Mouse (Mus musculus): ENCODE measurements at regions not wholly inside any gene's neighbourhood (a gene's known extent, or its start where the extent isn't known, plus 50 kb on each side); places are given as distances from the start of the nearest gene placed in this dataset.

DNA sequence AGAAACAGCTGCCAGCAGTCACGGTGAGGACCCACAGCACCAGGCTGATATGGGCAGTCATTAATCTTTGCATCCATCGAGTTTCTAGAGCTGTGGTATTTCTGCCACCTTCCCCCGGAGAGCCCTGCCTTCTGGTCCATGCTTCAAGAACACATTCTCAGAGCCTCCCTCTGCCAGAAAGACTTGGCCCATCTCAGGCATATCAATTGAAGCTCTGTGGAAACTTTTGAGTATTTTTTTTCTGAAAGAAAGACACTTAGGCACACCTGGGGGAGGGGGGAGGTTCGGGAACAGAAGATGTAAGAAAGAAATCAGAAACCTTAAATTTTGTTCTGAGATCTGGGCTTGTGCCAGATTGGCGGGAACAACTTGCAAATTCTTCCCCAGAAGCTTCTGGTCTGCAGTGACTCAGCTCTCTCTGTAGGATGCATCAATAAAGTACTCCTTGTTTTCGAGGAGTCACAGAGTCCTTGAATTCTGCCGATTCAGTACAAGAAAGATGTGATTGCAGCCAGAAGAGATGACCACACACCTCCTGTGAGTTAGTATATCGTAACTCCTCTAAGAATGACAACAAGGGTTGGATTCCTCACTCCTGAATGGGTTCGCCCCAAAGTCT lies 131.2 kb upstream of the F13a1 start:
- no peaks in the 10 kb centered on the region for H3K4me1 ChIP-seq (ENCODE audit: control insufficient read depth, insufficient read depth, low read length)
- TF ChIP-seq POLR2A (IDR thresholded peaks at IDR 0.05; ENCODE audit: control insufficient read depth, low read depth, low read length) (no peak), CTCF (IDR thresholded peaks at IDR 0.05; ENCODE audit: control insufficient read depth, insufficient read depth, insufficient replicate concordance, low read depth, low read length) (no peak)
- H3K27ac ChIP-seq (ENCODE audit: control insufficient read depth, insufficient read depth, low read depth, low read length) = no peak overlapping the region
- no peak overlapping the region for H3K4me3 ChIP-seq (ENCODE audit: control insufficient read depth, low read depth, low read length)
- no peaks in the 10 kb centered on the region for H3K27me3 ChIP-seq (ENCODE audit: control insufficient read depth, insufficient read depth, low read length)
- no peaks in the 10 kb centered on the region for H3K36me3 ChIP-seq (ENCODE audit: control insufficient read depth, insufficient read depth, low read length)

DNA sequence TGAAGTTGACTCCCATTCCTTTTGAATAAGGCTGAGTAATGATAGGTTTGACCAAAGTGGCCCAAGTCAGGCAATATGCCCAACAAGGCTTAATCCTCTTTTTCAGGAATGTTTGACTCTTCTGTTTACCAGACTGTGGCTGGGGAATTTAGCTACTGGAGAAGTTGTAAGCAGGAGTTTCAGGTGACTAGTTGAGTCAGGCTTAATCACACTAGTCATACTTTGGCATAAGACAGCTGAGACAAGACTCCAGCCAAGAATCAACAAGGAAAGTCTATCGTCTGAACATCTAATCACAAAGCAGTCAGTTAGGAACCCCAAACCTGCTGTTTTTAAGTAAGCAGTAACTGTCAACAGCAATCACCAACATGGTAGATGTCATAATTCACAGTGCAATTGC lies 126.5 kb upstream of the F13a1 start:
- Histone ChIP-seq H3K27ac (ENCODE audit: control insufficient read depth, insufficient read depth, low read depth, low read length) (no peak overlapping the region), H3K27me3 (ENCODE audit: control insufficient read depth, insufficient read depth, low read length) (no peaks in the 10 kb centered on the region), H3K4me3 (ENCODE audit: control insufficient read depth, low read depth, low read length) (no peak overlapping the region), H3K4me1 (ENCODE audit: control insufficient read depth, insufficient read depth, low read length) (no peaks in the 10 kb centered on the region), H3K36me3 (ENCODE audit: control insufficient read depth, insufficient read depth, low read length) (no peaks in the 10 kb centered on the region)
- TF ChIP-seq POLR2A (IDR thresholded peaks at IDR 0.05; ENCODE audit: control insufficient read depth, low read depth, low read length) (no peak), CTCF (IDR thresholded peaks at IDR 0.05; ENCODE audit: control insufficient read depth, insufficient read depth, insufficient replicate concordance, low read depth, low read length) (no peak)

DNA sequence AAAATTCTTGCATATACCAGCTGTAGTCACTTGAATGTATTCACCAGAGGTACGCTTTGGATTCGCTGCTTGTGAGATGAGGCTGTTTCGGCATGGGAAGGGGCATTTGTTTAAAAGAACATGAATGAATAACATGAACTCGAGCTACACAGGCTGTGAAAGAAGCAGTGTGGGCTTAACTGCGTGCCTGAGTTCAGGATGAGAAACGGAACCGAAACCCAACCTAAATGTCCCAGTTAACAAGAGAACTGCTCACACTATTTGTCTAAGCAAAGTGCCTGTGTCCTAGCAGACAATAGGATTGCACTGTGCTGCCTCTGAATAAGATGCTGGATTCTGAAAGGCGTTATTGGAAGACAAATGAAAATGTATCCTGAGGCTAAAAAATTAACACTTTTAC lies 126.0 kb upstream of the F13a1 start:
- H3K27me3 ChIP-seq (ENCODE audit: control insufficient read depth, insufficient read depth, low read length) = no peaks in the 10 kb centered on the region
- H3K36me3 ChIP-seq (ENCODE audit: control insufficient read depth, insufficient read depth, low read length) = no peaks in the 10 kb centered on the region
- no peak overlapping the region for H3K4me3 ChIP-seq (ENCODE audit: control insufficient read depth, low read depth, low read length)
- H3K27ac ChIP-seq (ENCODE audit: control insufficient read depth, insufficient read depth, low read depth, low read length) = no peak overlapping the region
- H3K4me1 ChIP-seq (ENCODE audit: control insufficient read depth, insufficient read depth, low read length) = no peaks in the 10 kb centered on the region
- no peak for TF ChIP-seq CTCF (IDR thresholded peaks at IDR 0.05; ENCODE audit: control insufficient read depth, insufficient read depth, insufficient replicate concordance, low read depth, low read length)
- TF ChIP-seq POLR2A (IDR thresholded peaks at IDR 0.05; ENCODE audit: control insufficient read depth, low read depth, low read length) = no peak

DNA sequence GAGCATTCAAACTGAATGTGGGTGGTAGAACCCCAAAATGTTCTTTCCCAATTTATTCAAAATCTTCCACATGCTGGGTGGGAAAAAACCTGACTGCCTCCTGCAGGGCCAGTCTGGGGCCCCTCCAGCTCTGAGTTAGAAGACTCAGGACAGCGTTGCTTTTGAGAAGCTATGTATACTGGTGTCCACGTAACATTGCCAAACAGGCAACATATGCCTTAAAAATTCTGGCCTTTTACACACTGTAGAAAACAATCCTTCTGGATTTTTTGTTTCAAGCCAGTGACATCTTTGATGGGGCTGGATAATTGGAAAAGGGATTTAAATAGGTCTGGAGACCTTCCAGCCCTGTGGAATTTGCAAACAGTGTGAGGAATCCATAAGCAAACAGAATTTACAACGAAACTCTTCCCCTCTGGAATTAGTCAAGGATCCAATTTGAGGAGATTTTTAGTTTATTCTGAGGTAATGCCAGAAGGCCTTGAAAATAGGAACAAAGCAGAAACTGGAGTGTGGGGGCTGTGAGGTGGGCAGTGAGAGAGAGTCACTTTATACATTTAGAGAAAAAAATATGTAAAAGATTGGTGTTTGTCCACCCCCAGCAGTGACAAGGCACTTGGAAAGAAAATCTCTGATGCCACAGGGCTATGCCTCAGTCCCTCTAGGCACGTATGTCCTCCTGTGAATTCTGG lies 108.9 kb upstream of the F13a1 start:
- Histone ChIP-seq H3K4me3 (ENCODE audit: control insufficient read depth, low read depth, low read length) (no peak overlapping the region), H3K27me3 (ENCODE audit: control insufficient read depth, insufficient read depth, low read length) (no peaks in the 10 kb centered on the region), H3K27ac (ENCODE audit: control insufficient read depth, insufficient read depth, low read depth, low read length) (no peak overlapping the region), H3K4me1 (ENCODE audit: control insufficient read depth, insufficient read depth, low read length) (no peaks in the 10 kb centered on the region), H3K36me3 (ENCODE audit: control insufficient read depth, insufficient read depth, low read length) (no peaks in the 10 kb centered on the region)
- TF ChIP-seq POLR2A (IDR thresholded peaks at IDR 0.05; ENCODE audit: control insufficient read depth, low read depth, low read length) = no peak
- TF ChIP-seq CTCF (IDR thresholded peaks at IDR 0.05; ENCODE audit: control insufficient read depth, insufficient read depth, insufficient replicate concordance, low read depth, low read length) = no peak

DNA sequence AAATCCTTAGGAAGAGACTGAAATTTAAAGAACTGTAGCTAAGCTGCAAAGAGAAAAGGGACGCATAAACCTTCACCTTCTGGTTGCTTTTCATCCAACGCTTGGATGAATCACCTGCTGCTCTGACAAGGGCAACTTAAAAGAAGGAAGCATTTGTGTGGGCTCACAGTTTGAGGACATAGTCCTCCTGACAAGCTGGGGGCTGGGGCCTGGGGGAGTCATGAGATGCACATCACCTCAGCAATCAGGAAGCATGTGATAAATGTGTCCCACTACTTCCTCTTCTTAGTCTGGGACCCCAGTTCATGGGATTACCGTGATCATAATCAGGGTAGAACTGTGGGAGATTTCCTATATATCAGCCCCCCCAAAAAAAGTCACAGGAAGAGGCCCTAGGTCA lies 107.8 kb upstream of the F13a1 start:
- TF ChIP-seq POLR2A (IDR thresholded peaks at IDR 0.05; ENCODE audit: control insufficient read depth, low read depth, low read length) (no peak), CTCF (IDR thresholded peaks at IDR 0.05; ENCODE audit: control insufficient read depth, insufficient read depth, insufficient replicate concordance, low read depth, low read length) (no peak)
- Histone ChIP-seq H3K4me3 (ENCODE audit: control insufficient read depth, low read depth, low read length) (no peak overlapping the region), H3K27ac (ENCODE audit: control insufficient read depth, insufficient read depth, low read depth, low read length) (no peak overlapping the region), H3K36me3 (ENCODE audit: control insufficient read depth, insufficient read depth, low read length) (no peaks in the 10 kb centered on the region), H3K4me1 (ENCODE audit: control insufficient read depth, insufficient read depth, low read length) (no peaks in the 10 kb centered on the region), H3K27me3 (ENCODE audit: control insufficient read depth, insufficient read depth, low read length) (no peaks in the 10 kb centered on the region)

DNA sequence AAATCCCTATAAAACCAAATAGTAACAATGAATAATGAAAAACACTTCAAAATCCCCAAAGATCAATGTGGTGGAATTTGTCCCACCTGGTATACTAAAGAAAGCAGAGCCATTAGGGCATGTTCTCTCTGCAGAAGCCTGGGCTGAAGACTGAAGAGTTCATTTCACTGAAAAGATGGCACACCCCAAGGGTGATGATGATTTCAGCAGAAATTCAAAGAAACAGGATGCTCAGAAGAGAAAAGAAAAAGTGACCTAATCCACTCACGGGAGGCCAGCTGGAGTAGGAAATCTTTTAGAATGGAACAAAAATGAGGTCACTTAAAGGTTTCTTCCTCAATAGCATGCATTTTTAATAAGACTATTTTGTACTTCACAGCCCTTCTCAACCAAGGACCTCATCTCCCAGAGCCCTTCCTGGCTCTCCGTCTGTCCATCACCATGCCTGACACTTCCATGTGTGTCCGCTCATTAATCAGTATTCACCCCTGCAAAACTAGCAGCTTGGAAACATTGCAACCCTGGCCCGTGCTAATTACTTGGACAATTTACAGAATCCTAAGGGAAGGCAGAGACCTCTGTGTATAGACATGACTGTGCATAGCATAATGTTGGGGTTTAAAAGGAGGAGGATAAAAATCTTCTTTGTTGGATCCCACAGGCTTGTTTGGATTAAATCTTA lies 101.9 kb upstream of the F13a1 start:
- TF ChIP-seq POLR2A (IDR thresholded peaks at IDR 0.05; ENCODE audit: control insufficient read depth, low read depth, low read length) (no peak), CTCF (IDR thresholded peaks at IDR 0.05; ENCODE audit: control insufficient read depth, insufficient read depth, insufficient replicate concordance, low read depth, low read length) (no peak)
- Histone ChIP-seq H3K27ac (ENCODE audit: control insufficient read depth, insufficient read depth, low read depth, low read length) (no peak overlapping the region), H3K27me3 (ENCODE audit: control insufficient read depth, insufficient read depth, low read length) (no peaks in the 10 kb centered on the region), H3K4me1 (ENCODE audit: control insufficient read depth, insufficient read depth, low read length) (no peaks in the 10 kb centered on the region), H3K36me3 (ENCODE audit: control insufficient read depth, insufficient read depth, low read length) (no peaks in the 10 kb centered on the region), H3K4me3 (ENCODE audit: control insufficient read depth, low read depth, low read length) (no peak overlapping the region)

DNA sequence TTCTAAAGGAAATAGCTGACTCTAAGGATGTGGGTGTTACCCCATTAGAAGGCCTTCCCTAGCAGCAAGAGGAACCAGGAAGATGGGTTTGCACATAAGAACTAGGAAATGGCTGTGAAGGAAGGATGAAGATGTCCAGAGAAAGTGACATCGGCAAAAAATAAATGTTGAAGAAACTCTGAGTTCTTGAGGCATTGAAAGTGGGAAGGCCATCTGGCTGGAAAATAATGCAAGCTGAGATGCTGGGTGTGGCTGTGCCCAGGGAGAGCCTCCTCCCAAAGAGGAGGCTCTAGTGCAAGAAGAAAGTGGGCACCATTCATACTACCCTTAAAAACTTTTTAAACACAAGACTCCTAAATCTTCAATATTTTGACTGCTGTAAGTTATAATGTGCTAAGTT lies 99.9 kb upstream of the F13a1 start:
- Histone ChIP-seq H3K27ac (ENCODE audit: control insufficient read depth, insufficient read depth, low read depth, low read length) (no peak overlapping the region), H3K36me3 (ENCODE audit: control insufficient read depth, insufficient read depth, low read length) (no peaks in the 10 kb centered on the region), H3K4me1 (ENCODE audit: control insufficient read depth, insufficient read depth, low read length) (no peaks in the 10 kb centered on the region), H3K27me3 (ENCODE audit: control insufficient read depth, insufficient read depth, low read length) (no peaks in the 10 kb centered on the region), H3K4me3 (ENCODE audit: control insufficient read depth, low read depth, low read length) (no peak overlapping the region)
- TF ChIP-seq POLR2A (IDR thresholded peaks at IDR 0.05; ENCODE audit: control insufficient read depth, low read depth, low read length) (no peak), CTCF (IDR thresholded peaks at IDR 0.05; ENCODE audit: control insufficient read depth, insufficient read depth, insufficient replicate concordance, low read depth, low read length) (no peak)

Measured in testis, adult 2 months (tissue).